Mouse (Mus musculus) limb, embryonic 14.5 days (tissue): ENCODE data around the gene Zfyve21. TPM values are rescaled to one million over a fixed set of nuclear protein-coding genes. Genes with fewer than 3 reads are reported as not detected.

Source experiments
- ATAC-seq: fragments of 200-750 bp; cut with Nextera tagmentation; 2 replicates; pipeline ENCODE4 v1.8.0; 2017; ENCODE audit warnings: low read depth, moderate number of reproducible peaks, moderate TSS enrichment; ENCODE audit not compliant: low FRiP score
- DNase-seq: peaks from one replicate; pipeline ENCODE4 v3.0.0-alpha.2; 2015; ENCODE audit warnings: low spot score
- H3K27ac ChIP-seq: fragments of 300-500 bp; sonication (generic); replicated peaks from 2 replicates; pipeline ENCODE4 v1.5.1; 2014; ENCODE audit warnings: low read depth, mild to moderate bottlenecking, low read length, moderate library complexity, mixed read lengths
- H3K27me3 ChIP-seq: fragments of 300-500 bp; sonication (generic); 2 replicates; pipeline ENCODE4 v1.6.1; 2014; ENCODE audit warnings: low read length, mixed read lengths; ENCODE audit not compliant: control insufficient read depth, insufficient read depth
- H3K36me3 ChIP-seq: fragments of 300-500 bp; sonication (generic); 2 replicates; pipeline ENCODE4 v1.6.1; 2014; ENCODE audit warnings: mild to moderate bottlenecking, low read length, moderate library complexity, mixed read lengths; ENCODE audit not compliant: control insufficient read depth, insufficient read depth
- H3K4me1 ChIP-seq: fragments of 300-500 bp; sonication (generic); 2 replicates; pipeline ENCODE4 v1.6.1; 2014; ENCODE audit warnings: antibody characterized with exemption, low read length, mixed read lengths; ENCODE audit not compliant: control insufficient read depth, insufficient read depth
- H3K4me2 ChIP-seq: fragments of 300-500 bp; sonication (generic); replicated peaks from 2 replicates; pipeline ENCODE4 v1.6.1; 2014; ENCODE audit warnings: low read depth, mild to moderate bottlenecking, low read length, moderate library complexity; ENCODE audit not compliant: severe bottlenecking
- H3K4me3 ChIP-seq: fragments of 300-500 bp; sonication (generic); replicated peaks from 2 replicates; pipeline ENCODE4 v1.5.1; 2014; ENCODE audit warnings: low read length
- H3K9ac ChIP-seq: fragments of 300-500 bp; sonication (generic); 2 replicates; pipeline ENCODE4 v1.6.1; 2014; ENCODE audit warnings: mild to moderate bottlenecking, low read depth, low read length, moderate library complexity; ENCODE audit not compliant: severe bottlenecking
- H3K9me3 ChIP-seq: fragments of 300-500 bp; sonication (generic); 2 replicates; pipeline ENCODE4 v1.6.1; 2016; ENCODE audit warnings: low read length; ENCODE audit not compliant: control insufficient read depth
- POLR2A ChIP-seq: fragments of 200-500 bp; IDR thresholded peaks from 2 replicates; pipeline ENCODE4 v1.8.0; 2012; ENCODE audit warnings: inconsistent platforms, mild to moderate bottlenecking, moderate library complexity, borderline replicate concordance; ENCODE audit not compliant: insufficient read depth, insufficient read length; ENCODE audit errors: extremely low read depth
- WGBS: fragments of 180-500 bp; shearing (Covaris S2); extraction: QIAGEN DNeasy Blood & Tissue Kit; methylation state at CpG from one replicate; pipeline ENCODE4 v1.1.7; 2014; 5-methylcytosine and 5-hydroxymethylcytosine counted together
- polyA plus RNA-seq, 2 experiments: library from polyadenylated mRNA; depleted of rRNA in 1 of 2; stranded (reverse) in 1 of 2; unstranded in 1 of 2; fragments of >200 nt; fragmentation: Nextera tagmentation in 1 of 2; extraction: Ambion mirVana in 1 of 2; gene quantifications; 2 replicates each; pipeline versions ENCODE4 v1.2.1 to v1.2.3; 2012 to 2014

Gene Zfyve21
- polyA plus RNA-seq, 2 experiments, result 102 to 119 TPM

GRCm38 (mm10) chr12:111779544-111779943 lies 34.4 kb upstream of the Zfyve21 start:
- no peak overlapping the region for H3K9ac ChIP-seq
- 100% methylated on average over 1 of the region's 1 CpGs for WGBS
- no peak overlapping the region for H3K27ac ChIP-seq
- H3K4me3 ChIP-seq, result no peak overlapping the region
- peaks cover 97% of the 10 kb centered on the region for H3K36me3 ChIP-seq
- H3K4me1 ChIP-seq, result no peaks in the 10 kb centered on the region
- no peaks in the 10 kb centered on the region for H3K27me3 ChIP-seq
- no peak overlapping the region for H3K4me2 ChIP-seq
- no peak for TF ChIP-seq POLR2A
- H3K9me3 ChIP-seq, result no peaks in the 10 kb centered on the region
- DNase-seq, result no peak
- ATAC-seq, result no peak

- DNase-seq (no peak), ATAC-seq (no peak)
- no peak overlapping the region for H3K9ac ChIP-seq
- peaks cover 96% of the 10 kb centered on the region for H3K36me3 ChIP-seq
- H3K4me3 ChIP-seq, result no peak overlapping the region
- H3K9me3 ChIP-seq, result no peaks in the 10 kb centered on the region
- H3K27me3 ChIP-seq, result no peaks in the 10 kb centered on the region
- H3K4me2 ChIP-seq, result no peak overlapping the region
- WGBS, result 60% methylated on average over 15 of the region's 15 CpGs
- no peaks in the 10 kb centered on the region for H3K4me1 ChIP-seq
- no peak for TF ChIP-seq POLR2A
- no peak overlapping the region for H3K27ac ChIP-seq
These were observed 28.8 kb upstream of the Zfyve21 start for GRCm38 (mm10) chr12:111785174-111785573.

GRCm38 (mm10) chr12:111787015-111787414 lies 27.0 kb upstream of the Zfyve21 start:
- H3K4me1 ChIP-seq, result no peaks in the 10 kb centered on the region
- H3K9me3 ChIP-seq, result no peaks in the 10 kb centered on the region
- H3K4me3 ChIP-seq, result no peak overlapping the region
- WGBS, result 93% methylated on average over 6 of the region's 6 CpGs
- ATAC-seq, result no peak
- no peak overlapping the region for H3K27ac ChIP-seq
- DNase-seq, result no peak
- H3K27me3 ChIP-seq, result no peaks in the 10 kb centered on the region
- TF ChIP-seq POLR2A, result no peak
- no peak overlapping the region for H3K4me2 ChIP-seq
- H3K9ac ChIP-seq, result no peak overlapping the region
- peaks cover 95% of the 10 kb centered on the region for H3K36me3 ChIP-seq

- H3K4me1 ChIP-seq, result no peaks in the 10 kb centered on the region
- no peaks in the 10 kb centered on the region for H3K9me3 ChIP-seq
- H3K27me3 ChIP-seq, result no peaks in the 10 kb centered on the region
- no peak for ATAC-seq
- DNase-seq, result no peak
- WGBS, result 83% methylated on average over 5 of the region's 5 CpGs
- H3K36me3 ChIP-seq, result peaks cover 98% of the 10 kb centered on the region
- no peak overlapping the region for H3K9ac ChIP-seq
- H3K4me3 ChIP-seq, result no peak overlapping the region
- H3K4me2 ChIP-seq, result no peak overlapping the region
- no peak for TF ChIP-seq POLR2A
- H3K27ac ChIP-seq, result no peak overlapping the region
These were observed 23.9 kb upstream of the Zfyve21 start for GRCm38 (mm10) chr12:111790090-111790489.

- peaks cover 98% of the 10 kb centered on the region for H3K36me3 ChIP-seq
- DNase-seq, result no peak
These were observed 23.3 kb upstream of the Zfyve21 start for GRCm38 (mm10) chr12:111790631-111791030.

More at GRCm38 (mm10) chr12:111790631-111791030, 23.3 kb upstream of the Zfyve21 start:
- Histone ChIP-seq H3K27me3 (no peaks in the 10 kb centered on the region), H3K9ac (no peak overlapping the region), H3K27ac (no peak overlapping the region), H3K4me2 (no peak overlapping the region), H3K4me3 (no peak overlapping the region), H3K9me3 (no peaks in the 10 kb centered on the region), H3K4me1 (no peaks in the 10 kb centered on the region)
- TF ChIP-seq POLR2A, result no peak
- WGBS, result 95% methylated on average over 7 of the region's 7 CpGs
- ATAC-seq, result no peak
